Mouse (Mus musculus) heart, embryonic 15.5 days (tissue): Measurements from ENCODE around the gene Smtnl2. TPM values are rescaled to one million over a fixed set of nuclear protein-coding genes. Genes with fewer than 3 reads are reported as not detected.
"Not testable (repeated sequence)": the region's sequence is repeated elsewhere in the genome, so short reads cannot be mapped to it uniquely, and the experiment has no call there.

Experiments used
- ATAC-seq: fragments of 200-750 bp; cut with Nextera tagmentation; replicated peaks from 2 replicates; pipeline ENCODE4 v1.8.0; 2017; ENCODE audit warnings: low read depth, moderate TSS enrichment; ENCODE audit not compliant: insufficient number of reproducible peaks, insufficient read depth, low FRiP score
- H3K27ac ChIP-seq: fragments of 300-500 bp; sonication (generic); 2 replicates; pipeline ENCODE4 v1.5.1; 2015; ENCODE audit warnings: mild to moderate bottlenecking, inconsistent platforms
- H3K27me3 ChIP-seq: fragments of 300-500 bp; sonication (generic); 2 replicates; pipeline ENCODE4 v1.6.1; 2015; ENCODE audit warnings: inconsistent platforms
- H3K36me3 ChIP-seq: fragments of 300-500 bp; sonication (generic); 2 replicates; pipeline ENCODE4 v1.6.1; 2015; ENCODE audit warnings: mild to moderate bottlenecking, inconsistent platforms
- H3K4me1 ChIP-seq: fragments of 300-500 bp; sonication (generic); replicated peaks from 2 replicates; pipeline ENCODE4 v1.6.1; 2015; ENCODE audit warnings: inconsistent platforms
- H3K4me2 ChIP-seq: fragments of 300-500 bp; sonication (generic); 2 replicates; pipeline ENCODE4 v1.6.1; 2015; ENCODE audit warnings: inconsistent platforms, mild to moderate bottlenecking, moderate library complexity
- H3K4me3 ChIP-seq: fragments of 300-500 bp; sonication (generic); 2 replicates; pipeline ENCODE4 v1.5.1; 2015; ENCODE audit warnings: mild to moderate bottlenecking, inconsistent platforms
- H3K9ac ChIP-seq: fragments of 300-500 bp; sonication (generic); 2 replicates; pipeline ENCODE4 v1.6.1; 2015; ENCODE audit warnings: mild to moderate bottlenecking, inconsistent platforms
- H3K9me3 ChIP-seq: fragments of 300-500 bp; sonication (generic); replicated peaks from 2 replicates; pipeline ENCODE4 v1.6.1; 2016; ENCODE audit warnings: inconsistent platforms
- WGBS: fragments of 180-500 bp; shearing (Covaris S2); methylation state at CpG from one replicate; pipeline ENCODE4 v1.1.7; 2015; ENCODE audit warnings: mixed read lengths; 5-methylcytosine and 5-hydroxymethylcytosine counted together
- polyA plus RNA-seq: library from polyadenylated mRNA; unstranded; fragments of >200 nt; fragmentation: Nextera tagmentation; extraction: Ambion mirVana; gene quantifications from 2 replicates; pipeline ENCODE4 v1.2.1, GENCODE M21; 2015

The Smtnl2 gene
- polyA plus RNA-seq, result 114 and 133 TPM in 2 replicates

- WGBS, result under 1% methylated on average over 85 of the region's 86 CpGs
- Histone ChIP-seq H3K9me3 (no peaks in the 10 kb centered on the region), H3K4me3 (peak within 1 kb of the TSS; percentile 70)
Observed at GRCm38 (mm10) chr11:72411093-72411921, at the start of gene Smtnl2. TSS of gene Smtnl2 (minus strand) at chr11:72411713.

GRCm38 (mm10) chr11:72458502-72458901 is 47.0 kb upstream of the Smtnl2 start:
- no peak overlapping the region for H3K4me2 ChIP-seq

More at GRCm38 (mm10) chr11:72411093-72411921, at the start of gene Smtnl2:
- Histone ChIP-seq H3K9ac (peak within 1 kb of the TSS; percentile 85), H3K36me3 (no peaks in the 10 kb centered on the region), H3K27ac (peak within 1 kb of the TSS; percentile 95), H3K4me1 (peaks cover 82% of the 10 kb centered on the region), H3K27me3 (no peaks in the 10 kb centered on the region), H3K4me2 (peak within 1 kb of the TSS; percentile 77)
- peak; percentile 87 for ATAC-seq

GRCm38 (mm10) chr11:72457995-72458496 is 46.5 kb upstream of the Smtnl2 start:
- Histone ChIP-seq H3K36me3 (no peaks in the 10 kb centered on the region), H3K4me1 (peaks cover 19% of the 10 kb centered on the region), H3K9ac (no peak overlapping the region), H3K9me3 (no peaks in the 10 kb centered on the region), H3K27me3 (no peaks in the 10 kb centered on the region), H3K27ac (peak overlapping the region; percentile 70), H3K4me2 (no peak overlapping the region), H3K4me3 (no peak overlapping the region)
- ATAC-seq, result peak; percentile 78
- 40% methylated on average over 12 of the region's 12 CpGs for WGBS

More at GRCm38 (mm10) chr11:72458502-72458901, 47.0 kb upstream of the Smtnl2 start:
- peaks cover 19% of the 10 kb centered on the region for H3K4me1 ChIP-seq
- 31% methylated on average over 3 of the region's 3 CpGs for WGBS
- H3K4me3 ChIP-seq, result no peak overlapping the region
- no peaks in the 10 kb centered on the region for H3K36me3 ChIP-seq
- no peak overlapping the region for H3K9ac ChIP-seq
- no peak for ATAC-seq
- H3K9me3 ChIP-seq, result no peaks in the 10 kb centered on the region
- H3K27ac ChIP-seq, result peak overlapping the region; percentile 70
- no peaks in the 10 kb centered on the region for H3K27me3 ChIP-seq

GRCm38 (mm10) chr11:72455694-72456093 is 44.2 kb upstream of the Smtnl2 start:
- Histone ChIP-seq H3K36me3 (peaks cover 21% of the 10 kb centered on the region), H3K9me3 (no peaks in the 10 kb centered on the region), H3K9ac (no peak overlapping the region), H3K27ac (no peak overlapping the region), H3K27me3 (no peaks in the 10 kb centered on the region), H3K4me1 (peaks cover 15% of the 10 kb centered on the region), H3K4me3 (no peak overlapping the region), H3K4me2 (no peak overlapping the region)
- whole genome bisulfite sequencing, result 65% methylated on average over 5 of the region's 5 CpGs
- ATAC-seq, result no peak

GRCm38 (mm10) chr11:72453105-72453953 is 41.8 kb upstream of the Smtnl2 start:
- no peak overlapping the region for H3K9ac ChIP-seq
- peaks cover 45% of the 10 kb centered on the region for H3K36me3 ChIP-seq
- 57% methylated on average over 15 of the region's 15 CpGs for WGBS
- H3K27ac ChIP-seq, result 0 out of 2 replicates have a peak overlapping the region, but pooled peaks have one; percentile 16
- no peak overlapping the region for H3K4me2 ChIP-seq
- H3K4me1 ChIP-seq, result peaks cover 8% of the 10 kb centered on the region
- ATAC-seq, result no peak
- no peaks in the 10 kb centered on the region for H3K27me3 ChIP-seq
- H3K4me3 ChIP-seq, result no peak overlapping the region
- no peaks in the 10 kb centered on the region for H3K9me3 ChIP-seq

- Histone ChIP-seq H3K4me2 (no peak overlapping the region), H3K36me3 (peaks cover 56% of the 10 kb centered on the region), H3K27ac (no peak overlapping the region), H3K27me3 (no peaks in the 10 kb centered on the region), H3K9me3 (no peaks in the 10 kb centered on the region), H3K4me1 (no peaks in the 10 kb centered on the region), H3K9ac (no peak overlapping the region), H3K4me3 (no peak overlapping the region)
- 79% methylated on average over 3 of the region's 3 CpGs for WGBS
- no peak for ATAC-seq
Observed at GRCm38 (mm10) chr11:72452140-72452665, 40.7 kb upstream of the Smtnl2 start.

GRCm38 (mm10) chr11:72447475-72447874 is 36.0 kb upstream of the Smtnl2 start:
- no peak overlapping the region for H3K9ac ChIP-seq
- H3K4me3 ChIP-seq, result no peak overlapping the region
- peaks cover 2% of the 10 kb centered on the region; the same call in 1 of the 2 replicates for H3K4me1 ChIP-seq
- H3K9me3 ChIP-seq, result no peaks in the 10 kb centered on the region
- WGBS, result 67% methylated on average over 8 of the region's 8 CpGs
- H3K27ac ChIP-seq, result no peak overlapping the region
- peaks cover 99% of the 10 kb centered on the region for H3K36me3 ChIP-seq
- no peak for ATAC-seq
- no peaks in the 10 kb centered on the region for H3K27me3 ChIP-seq
- H3K4me2 ChIP-seq, result no peak overlapping the region

GRCm38 (mm10) chr11:72446311-72447105 is 35.0 kb upstream of the Smtnl2 start:
- no peak for ATAC-seq
- H3K4me1 ChIP-seq, result peaks cover 12% of the 10 kb centered on the region
- H3K4me3 ChIP-seq, result no peak overlapping the region
- H3K9ac ChIP-seq, result no peak overlapping the region
- H3K4me2 ChIP-seq, result no peak overlapping the region
- H3K27me3 ChIP-seq, result no peaks in the 10 kb centered on the region
- H3K36me3 ChIP-seq, result peaks cover 93% of the 10 kb centered on the region
- WGBS, result 86% methylated on average over 6 of the region's 6 CpGs
- no peaks in the 10 kb centered on the region for H3K9me3 ChIP-seq
- H3K27ac ChIP-seq, result no peak overlapping the region

GRCm38 (mm10) chr11:72440965-72441664 is 29.6 kb upstream of the Smtnl2 start, which contains the start of gene Mybbp1a:
TSS of gene Mybbp1a (plus strand) at chr11:72441355.
- Histone ChIP-seq H3K4me3 (peak within 1 kb of the TSS; percentile 87), H3K27ac (peak within 1 kb of the TSS; percentile 85), H3K4me1 (peaks cover 16% of the 10 kb centered on the region), H3K36me3 (peaks cover 39% of the 10 kb centered on the region), H3K9ac (peak within 1 kb of the TSS; percentile 81), H3K4me2 (peak within 1 kb of the TSS; percentile 95), H3K9me3 (no peaks in the 10 kb centered on the region), H3K27me3 (no peaks in the 10 kb centered on the region)
- peak; percentile 92 for ATAC-seq
- WGBS, result under 1% methylated on average over 46 of the region's 46 CpGs

GRCm38 (mm10) chr11:72440597-72440964 is 29.1 kb upstream of the Smtnl2 start:
- H3K27me3 ChIP-seq, H3K9me3 ChIP-seq, ATAC-seq: not testable (repeated sequence)
- peak overlapping the region; percentile 81 for H3K9ac ChIP-seq
- peaks cover 21% of the 10 kb centered on the region for H3K4me1 ChIP-seq
- H3K27ac ChIP-seq, result peak overlapping the region; percentile 85
- 33% methylated on average over 6 of the region's 6 CpGs for WGBS
- H3K36me3 ChIP-seq, result peaks cover 34% of the 10 kb centered on the region
- peak overlapping the region; percentile 87 for H3K4me3 ChIP-seq
- peak overlapping the region; percentile 95 for H3K4me2 ChIP-seq
